Mouse (Mus musculus): ENCODE data around the gene Nr4a1. TPM values are rescaled to one million over a fixed set of nuclear protein-coding genes. Genes with fewer than 3 reads are reported as not detected.
A peak's percentile ranks its signal among the peaks of the same experiment; 100 is the strongest.

Gene Nr4a1
- polyA plus RNA-seq, 1 experiment = 80.9 TPM

DNA sequence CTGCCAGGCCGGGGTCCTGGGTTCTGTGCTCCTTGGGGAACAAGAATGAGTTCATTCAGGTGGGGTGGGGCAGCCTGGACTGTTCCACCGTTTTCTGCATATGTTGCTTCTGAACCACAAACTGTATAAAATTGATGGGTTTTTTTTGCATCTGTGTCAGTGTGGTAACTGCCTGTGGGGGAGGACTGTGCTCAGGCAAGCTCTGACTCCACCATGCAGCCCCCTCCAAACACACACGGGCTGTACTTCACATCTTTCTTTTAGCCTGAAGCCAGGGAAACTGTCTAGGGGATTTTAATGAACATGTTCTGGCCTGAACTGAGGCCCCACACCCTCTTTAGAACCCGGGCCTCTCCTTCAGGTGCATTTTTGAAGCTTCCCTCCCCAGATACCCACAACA lies 21.5 kb upstream of the Nr4a1 start:
- no peak for DNase-seq (ENCODE audit: extremely low spot score in 1 of 2, low spot score in 1 of 2)

DNA sequence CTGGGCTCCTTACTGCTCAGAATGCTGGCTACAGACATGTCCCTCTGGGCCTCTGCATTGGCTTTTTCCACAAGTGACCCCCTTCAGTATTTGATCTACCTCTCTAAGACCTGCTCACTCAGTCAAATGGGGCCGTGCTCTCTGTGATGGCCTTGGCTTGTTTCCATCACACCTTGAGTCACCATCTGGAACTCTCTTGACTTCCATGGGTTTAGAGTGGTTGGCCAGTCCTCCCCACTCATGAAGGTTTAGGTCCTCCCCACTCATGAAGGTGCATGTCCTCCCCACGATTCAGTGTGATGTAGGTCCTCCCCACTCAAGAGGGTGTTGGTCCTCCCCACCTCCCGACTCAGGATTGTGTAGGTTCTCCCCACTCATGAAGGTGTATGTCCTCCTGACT lies 20.9 kb upstream of the Nr4a1 start:
- no peak for DNase-seq (ENCODE audit: extremely low spot score in 1 of 2, low spot score in 1 of 2)

DNA sequence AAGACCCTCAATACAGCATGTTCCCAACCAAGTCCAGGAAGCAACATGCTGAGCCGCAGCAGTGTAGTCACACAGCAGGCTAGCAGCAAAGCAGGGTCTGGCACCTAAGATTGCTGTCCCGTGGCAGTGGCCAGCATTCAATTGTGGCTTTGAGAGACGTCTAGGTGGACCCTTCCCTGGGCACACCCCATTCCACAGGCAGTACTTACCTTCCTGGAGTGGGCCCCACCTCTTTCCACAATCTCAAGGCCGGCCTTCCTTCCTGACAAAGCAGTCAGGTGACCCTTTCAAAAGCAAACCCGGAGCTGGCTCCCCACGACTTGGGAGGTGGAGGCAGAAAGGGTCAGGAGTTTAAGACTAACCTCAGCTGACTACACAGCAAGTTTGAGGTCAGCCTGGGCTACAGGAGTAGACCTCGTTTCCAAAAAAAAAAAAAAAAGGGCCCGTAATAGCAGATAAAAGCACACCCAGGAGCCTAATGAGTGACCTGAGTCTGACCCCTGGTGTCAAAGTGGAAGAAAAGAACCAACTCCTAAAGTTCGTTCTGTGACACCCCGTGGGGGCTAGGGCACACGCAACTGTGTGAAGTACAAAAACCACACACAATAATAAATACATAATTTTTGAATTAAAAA lies 20.3 kb upstream of the Nr4a1 start:
- no peak for DNase-seq (ENCODE audit: extremely low spot score in 1 of 2, low spot score in 1 of 2)

DNA sequence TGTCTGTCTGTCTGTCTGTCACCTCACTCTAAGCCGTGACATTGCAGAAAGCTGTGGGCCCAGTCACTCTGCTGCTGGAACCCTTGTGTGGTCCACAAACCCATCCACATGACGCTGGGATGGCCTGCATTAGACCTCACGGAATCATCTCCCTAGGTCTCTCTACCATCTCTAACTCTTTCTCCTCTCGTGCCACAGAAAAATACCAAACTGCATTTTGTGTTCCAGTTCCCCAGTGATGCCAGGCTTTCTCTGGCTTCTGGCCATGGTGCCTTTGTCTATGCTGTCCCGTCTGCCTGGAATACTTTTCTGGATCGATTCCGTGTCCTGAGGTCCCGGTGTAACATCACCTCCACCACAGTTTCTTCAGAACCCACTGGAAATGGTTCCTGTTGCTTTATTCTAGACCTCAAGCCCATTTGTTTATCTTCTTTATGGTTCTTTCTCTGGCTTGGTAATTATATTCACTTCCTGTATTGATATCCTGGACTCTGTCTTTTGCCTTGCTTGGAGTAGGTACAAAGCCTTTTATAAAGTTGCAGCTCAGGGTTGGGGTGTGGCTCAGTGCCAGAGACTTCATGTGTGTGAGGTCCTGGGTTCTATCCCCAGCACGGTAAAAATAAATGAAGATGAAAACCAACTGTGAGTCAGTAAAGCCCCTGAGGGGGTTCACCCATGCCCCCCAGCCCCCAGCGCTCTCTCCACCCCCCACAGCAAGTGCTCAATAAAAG lies 19.3 kb upstream of the Nr4a1 start:
- no peak for DNase-seq (ENCODE audit: extremely low spot score in 1 of 2, low spot score in 1 of 2)

DNA sequence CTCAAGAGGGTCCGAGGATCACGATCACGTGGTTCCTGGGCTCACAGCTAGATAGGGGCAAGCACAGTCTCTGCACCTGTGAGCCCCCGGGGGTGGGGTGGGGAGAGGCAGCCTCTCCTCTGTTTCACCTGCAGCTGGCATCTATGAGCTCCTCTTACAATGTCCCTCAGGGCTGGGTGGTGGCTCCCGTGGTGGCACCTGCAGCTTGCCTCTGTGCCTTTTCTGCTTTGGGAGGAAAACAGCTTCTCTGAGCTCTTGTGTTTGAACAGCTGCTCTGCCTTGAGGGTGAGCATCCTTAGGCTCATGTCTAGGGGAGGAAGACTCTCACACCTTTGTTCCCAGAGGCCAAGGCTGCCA lies 18.7 kb upstream of the Nr4a1 start:
- DNase-seq (ENCODE audit: extremely low spot score in 1 of 2, low spot score in 1 of 2) = no peak

DNA sequence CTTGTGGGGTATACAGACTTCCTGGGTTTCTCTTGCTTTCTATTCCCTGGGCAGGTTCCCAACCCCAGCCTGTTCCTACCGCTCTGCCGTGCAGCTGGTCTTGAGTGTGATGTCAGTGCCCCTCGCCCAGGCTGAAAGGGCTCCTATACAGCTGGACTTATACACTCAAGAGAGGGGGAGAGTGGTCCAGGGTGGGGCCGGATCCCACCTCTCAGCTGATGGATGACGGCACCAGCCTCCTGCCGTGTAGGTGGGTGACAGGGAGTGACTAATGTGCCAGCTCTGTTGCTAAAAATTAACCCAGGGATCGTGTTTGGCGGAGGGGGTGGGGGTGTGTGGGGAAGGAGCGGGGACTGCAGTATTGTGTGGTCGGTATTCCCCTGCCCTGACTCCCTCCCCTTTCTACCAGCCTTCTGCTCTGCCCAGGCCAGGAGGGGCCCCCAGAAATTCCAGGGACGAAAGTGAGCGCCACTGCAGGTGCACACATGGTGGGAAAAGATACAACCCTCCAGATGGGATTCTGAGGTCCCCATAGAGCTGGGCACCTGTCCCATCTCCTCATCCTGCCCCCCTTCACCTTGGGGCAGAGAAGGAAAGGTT lies 18.2 kb upstream of the Nr4a1 start:
- peak; percentile 73 to 83 for DNase-seq (ENCODE audit: extremely low spot score in 1 of 2, low spot score in 1 of 2)

DNA sequence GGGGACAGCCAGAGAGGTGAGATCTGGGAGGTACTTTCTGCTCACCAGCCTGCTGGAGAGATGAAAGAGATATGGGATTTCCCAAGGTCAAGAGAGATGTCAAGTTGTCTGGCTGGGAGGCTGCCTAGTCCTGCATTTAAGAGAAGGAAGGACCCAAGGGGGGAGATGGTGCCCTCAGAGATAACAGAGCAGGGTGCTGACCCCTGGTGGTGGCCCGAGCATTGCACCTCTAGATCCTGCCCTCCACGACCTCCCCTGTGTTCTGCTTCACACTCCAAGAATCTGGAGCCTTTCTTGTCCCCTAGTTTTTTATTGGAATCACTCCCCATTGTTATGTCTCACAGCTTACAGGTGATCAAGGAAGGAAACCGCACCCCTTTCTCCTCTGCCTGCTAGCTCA lies 17.2 kb upstream of the Nr4a1 start:
- DNase-seq (ENCODE audit: extremely low spot score in 1 of 2, low spot score in 1 of 2) = no peak

DNA sequence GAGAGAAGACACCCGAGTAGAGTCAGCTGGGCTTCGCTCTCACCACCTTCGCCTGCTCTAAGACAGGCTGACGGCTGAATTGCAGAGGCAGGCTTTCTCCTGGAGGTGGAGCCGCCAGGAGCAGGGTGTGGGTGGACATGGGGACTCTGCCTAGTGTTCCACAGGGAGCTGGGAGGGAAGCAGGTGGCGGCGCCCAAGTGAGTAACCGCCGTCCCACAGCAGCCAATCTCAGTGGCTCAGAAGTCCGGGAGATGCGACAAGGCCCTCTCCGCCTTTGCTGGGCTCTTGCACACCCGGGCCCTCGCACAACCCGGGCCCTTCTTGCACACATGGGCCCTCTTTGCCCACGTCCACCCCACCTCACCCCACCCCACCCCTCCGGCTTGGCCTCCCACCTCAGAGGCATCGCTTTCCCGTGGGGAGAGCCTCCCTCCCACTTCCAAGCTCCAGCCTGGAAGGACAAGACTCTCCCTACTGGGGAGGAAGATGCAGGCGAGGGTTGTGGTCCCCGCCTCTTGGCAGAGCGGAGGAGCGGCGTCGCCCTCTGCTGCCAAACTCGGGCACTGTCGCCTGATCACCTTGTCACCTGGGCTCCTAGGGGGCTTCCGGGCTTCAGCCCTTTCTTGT lies 15.1 kb upstream of the Nr4a1 start:
- peak; percentile 76 to 88 for DNase-seq (ENCODE audit: extremely low spot score in 1 of 2, low spot score in 1 of 2)

DNA sequence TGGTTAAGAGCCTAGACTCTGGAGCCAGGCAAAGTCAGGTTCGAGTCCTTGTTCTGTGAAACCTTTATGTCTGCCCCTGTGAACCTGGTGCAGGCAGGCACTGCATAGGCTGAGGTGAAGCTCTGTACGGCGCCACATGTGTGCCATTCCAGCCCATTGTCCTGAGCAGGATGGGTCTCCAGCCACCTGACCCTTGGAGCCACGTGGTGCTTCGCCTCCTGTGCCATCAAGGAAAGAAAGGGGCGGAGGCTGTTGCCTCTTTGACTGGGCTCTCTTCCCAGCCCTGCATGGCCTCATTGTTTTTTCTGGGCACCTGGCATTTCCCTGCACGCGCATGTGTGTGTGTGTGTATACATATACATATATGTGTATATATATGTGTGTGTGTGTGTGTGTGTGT lies 14.2 kb upstream of the Nr4a1 start:
- no peak for DNase-seq (ENCODE audit: extremely low spot score in 1 of 2, low spot score in 1 of 2)

DNA sequence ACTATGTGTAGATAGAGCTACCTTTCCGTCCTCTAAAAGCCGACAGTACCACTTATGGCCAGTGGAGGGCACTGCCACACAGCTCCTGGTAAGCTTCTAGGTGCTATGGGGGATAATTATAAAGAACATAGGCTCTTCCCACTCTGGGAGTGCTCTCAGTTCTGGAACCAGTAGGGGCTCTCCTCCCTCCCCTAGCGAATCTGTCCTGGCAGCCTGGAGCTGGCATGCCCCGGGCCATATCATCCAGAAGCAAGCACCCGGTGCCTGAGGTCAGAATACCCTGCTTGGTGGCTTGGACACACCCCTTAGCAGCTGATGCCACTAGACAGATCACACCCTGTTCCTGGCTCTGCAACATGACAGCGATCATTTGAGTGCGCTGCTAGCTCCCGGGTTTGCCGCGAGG lies 13.3 kb upstream of the Nr4a1 start:
- peak; percentile 90 to 99 for DNase-seq (ENCODE audit: extremely low spot score in 1 of 2, low spot score in 1 of 2)

DNA sequence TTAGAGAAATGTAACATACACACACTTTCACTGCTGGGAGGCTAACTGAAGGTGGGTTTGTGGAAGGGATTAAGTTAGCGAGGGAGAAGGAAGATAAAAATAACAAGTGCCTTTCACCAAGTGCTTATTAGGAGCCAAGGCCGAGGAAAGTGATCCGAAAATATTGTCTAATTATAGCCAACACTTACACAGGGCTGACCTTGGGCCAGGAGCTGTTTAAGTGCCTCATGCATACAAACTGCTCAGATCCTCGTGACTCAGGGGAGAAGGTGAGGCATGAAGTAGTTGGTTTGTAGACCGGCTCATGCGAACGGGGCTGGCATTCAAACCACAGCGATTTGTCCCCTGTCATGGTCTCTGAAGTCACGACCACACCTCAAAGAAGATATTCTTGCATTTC lies 12.8 kb upstream of the Nr4a1 start:
- DNase-seq (ENCODE audit: extremely low spot score in 1 of 2, low spot score in 1 of 2) = no peak

DNA sequence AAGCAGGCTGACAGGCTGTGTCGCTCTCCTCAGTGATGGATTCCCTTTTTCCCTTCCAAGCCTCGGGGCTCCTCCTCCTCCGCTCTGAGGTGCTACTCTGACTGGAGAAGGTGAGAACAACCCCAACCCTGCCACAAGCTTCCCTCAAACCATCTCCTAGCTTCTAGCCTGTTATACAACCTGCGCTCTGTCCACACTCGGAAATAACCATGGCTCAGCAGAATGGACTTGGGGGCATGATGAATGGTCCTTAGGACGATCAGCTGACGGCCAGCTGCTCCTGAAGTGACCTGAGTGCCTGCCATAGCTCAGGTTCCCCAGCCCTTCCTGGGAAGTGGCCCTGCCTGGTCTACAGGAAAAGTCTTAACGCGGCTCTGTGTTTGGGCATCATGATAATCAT lies 12.2 kb upstream of the Nr4a1 start:
- no peak for DNase-seq (ENCODE audit: extremely low spot score in 1 of 2, low spot score in 1 of 2)

DNA sequence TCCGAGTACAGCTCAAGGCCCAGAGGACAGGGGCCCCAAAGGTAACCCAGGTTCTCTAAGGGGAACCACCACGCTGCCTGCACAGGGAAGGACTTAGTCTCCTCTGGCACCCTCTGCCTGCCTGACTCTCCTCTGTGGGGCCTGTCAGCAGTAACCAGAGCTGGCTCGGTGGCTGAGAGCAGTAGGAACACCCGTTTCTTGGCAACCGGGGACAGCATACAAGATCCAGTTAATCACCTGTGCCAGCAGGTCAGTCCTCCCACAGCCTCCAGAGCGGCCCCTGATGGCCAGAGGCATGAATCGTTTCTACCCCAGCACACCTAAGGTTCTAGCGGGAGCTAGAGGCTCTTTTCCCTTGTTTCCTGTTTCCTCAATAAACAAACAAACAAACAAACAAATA lies 11.4 kb upstream of the Nr4a1 start:
- no peak for DNase-seq (ENCODE audit: extremely low spot score in 1 of 2, low spot score in 1 of 2)

DNA sequence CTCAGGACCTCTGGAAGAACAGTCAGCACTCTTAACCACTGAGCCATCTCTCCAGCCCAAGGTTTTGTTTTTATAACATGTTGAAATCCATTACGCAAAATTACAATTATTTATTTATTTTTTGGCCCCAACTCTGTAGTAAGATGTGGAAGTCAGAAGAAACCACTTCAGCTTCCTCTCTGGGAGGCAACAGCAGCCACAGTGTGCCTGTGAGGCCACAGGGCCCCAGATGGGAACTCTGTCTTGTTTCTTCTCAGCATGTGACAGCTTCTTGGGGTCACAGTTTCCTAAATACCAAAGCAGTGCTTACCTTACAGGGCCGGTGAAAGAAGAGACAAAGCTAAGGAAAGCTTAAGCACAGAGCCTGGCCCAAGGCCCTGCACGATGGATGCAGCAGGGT lies 10.1 kb upstream of the Nr4a1 start:
- no peak for DNase-seq (ENCODE audit: extremely low spot score in 1 of 2, low spot score in 1 of 2)

DNA sequence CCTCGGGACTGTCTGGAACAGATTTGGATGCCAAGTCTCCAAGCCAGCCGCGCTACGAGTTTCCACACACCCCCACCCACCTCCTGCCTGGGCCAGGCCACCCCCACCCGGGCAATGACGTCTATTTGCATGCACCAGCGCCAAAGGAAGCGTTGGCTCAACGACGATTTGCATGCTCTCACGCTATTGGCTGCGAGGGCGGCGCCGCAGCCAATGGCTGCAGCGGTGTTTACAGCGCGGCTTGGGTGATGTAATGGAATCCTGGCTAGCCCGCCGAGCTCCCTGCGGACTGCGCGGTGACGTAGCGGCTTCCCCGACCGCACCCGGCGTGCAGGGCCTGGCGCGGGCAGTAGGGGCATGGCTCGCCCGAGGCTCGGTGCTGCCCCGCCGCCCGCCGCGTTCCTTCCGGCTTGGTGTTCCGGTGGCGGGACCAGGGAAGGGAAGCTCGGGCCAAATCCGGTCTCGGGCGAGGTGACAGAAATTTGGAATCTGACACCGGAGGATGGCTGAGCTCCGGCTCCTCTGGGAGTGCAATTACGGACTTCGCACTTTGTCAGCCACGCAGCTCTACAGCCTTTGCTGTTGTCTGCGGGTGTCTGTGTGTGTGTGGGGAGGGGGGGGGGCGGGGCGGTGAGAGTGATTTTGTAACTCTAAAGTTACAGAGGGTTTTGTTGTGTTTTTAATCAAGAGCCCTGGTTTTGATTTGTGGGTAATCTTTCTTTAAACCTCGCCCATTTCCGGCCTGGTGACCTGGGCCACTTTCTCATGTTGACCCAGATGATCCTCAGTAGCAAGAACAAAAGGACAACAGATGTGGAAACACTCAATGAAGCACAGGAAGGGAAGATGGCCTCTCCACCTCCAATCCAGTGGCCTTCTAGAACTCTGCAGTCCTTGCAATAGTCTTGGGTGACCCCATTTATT lies 7.6 kb upstream of the Nr4a1 start:
- DNase-seq (ENCODE audit: extremely low spot score in 1 of 2, low spot score in 1 of 2) = peak; percentile 94 to 97

DNA sequence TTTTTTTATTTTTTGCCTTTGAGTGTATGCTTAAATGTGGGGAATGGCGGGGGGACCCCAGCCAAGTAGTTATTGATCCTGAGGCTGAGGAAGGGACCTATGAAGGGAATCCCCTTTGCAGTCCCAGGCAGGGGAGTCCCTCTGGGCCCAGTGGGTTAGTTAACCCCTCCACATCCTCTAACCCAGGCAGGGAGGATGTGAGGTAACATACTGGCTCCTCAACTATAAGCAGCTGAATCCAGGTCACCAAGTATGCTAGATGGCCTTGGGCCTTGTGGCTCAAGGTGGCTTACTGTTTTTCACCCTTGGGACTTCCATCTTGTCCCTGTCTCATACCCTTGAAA lies 6.9 kb upstream of the Nr4a1 start:
- no peak for DNase-seq (ENCODE audit: extremely low spot score in 1 of 2, low spot score in 1 of 2)

DNA sequence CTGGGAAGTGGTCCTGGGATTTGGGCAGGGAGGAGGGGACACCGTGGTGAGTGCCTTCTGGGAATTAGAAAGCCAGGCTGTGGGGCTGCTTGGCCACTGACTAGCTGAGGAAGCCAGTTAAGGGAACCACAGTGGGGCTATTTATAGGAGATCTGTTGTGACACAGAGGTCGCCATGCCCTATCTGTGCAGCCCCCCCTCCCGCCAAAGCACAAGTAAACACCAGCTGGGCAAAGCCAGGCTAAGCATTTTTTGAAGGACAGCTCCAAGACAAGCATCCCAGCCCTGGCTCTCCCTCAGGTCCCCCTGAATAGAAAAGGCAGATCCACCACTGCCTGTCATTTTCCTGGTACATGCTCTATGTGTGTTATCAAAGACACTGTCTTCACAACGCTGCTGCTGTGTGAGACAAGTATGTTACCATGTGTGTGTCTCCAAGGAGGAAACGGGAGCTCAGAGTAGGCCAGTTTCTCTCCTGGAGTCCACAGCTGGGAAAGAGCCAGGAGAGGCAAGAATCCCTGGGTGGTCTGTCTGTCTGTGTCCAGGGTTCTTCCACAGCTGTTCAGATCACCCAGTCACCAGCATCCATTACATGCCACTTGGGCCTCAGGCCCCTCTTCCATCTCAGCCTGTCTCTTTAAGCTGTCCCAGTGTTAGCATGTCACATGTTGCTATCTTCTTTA lies 5.9 kb upstream of the Nr4a1 start:
- no peak for DNase-seq (ENCODE audit: extremely low spot score in 1 of 2, low spot score in 1 of 2)

DNA sequence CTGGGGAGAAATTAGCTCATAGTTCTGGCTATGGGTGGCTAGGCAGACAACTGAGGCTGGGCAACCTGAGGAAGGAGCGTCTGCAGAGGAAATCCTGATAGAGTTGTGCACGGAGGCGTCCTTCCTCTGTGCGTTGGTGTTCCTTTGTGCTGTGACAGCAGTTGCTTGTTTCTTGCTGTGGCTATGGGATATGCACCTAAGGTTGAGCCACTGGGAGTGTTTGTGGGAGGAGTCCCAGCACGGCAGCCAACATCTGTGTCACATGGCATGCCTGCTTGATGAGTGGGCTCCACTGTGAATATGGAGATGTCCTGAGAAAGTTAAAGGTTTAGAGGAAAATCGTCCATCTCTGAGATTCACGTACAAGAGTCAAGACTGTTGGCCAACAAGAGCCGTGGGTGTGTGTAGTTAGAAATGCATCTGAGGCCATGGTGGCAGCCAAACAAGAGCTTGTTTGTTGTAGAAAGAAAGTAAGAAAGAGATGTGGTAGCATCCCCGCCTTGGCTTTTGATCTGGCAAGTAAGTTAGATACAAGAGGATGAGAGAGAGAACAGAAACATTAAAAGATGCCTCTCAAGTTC lies 3.8 kb upstream of the Nr4a1 start:
- DNase-seq (ENCODE audit: extremely low spot score in 1 of 2, low spot score in 1 of 2) = no peak

DNA sequence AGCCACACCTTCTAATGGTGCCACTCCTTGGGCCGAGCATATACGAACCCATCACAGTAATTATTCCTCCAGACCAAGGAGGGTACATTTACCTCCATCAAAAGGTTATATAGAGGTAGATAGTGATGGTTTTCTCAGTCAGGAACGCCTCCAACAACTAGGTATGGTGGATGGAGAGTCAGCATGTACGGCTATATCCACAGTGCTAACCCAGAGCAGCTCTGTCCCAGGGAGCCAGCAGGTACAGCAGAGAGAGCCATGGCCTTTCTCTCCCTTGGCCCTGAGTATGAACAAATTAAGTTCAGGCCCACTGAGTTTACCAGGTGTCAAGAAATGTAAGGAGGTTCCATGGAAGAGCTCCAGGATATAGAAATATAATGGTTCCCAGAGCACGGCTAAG lies 2.1 kb upstream of the Nr4a1 start:
- DNase-seq (ENCODE audit: extremely low spot score in 1 of 2, low spot score in 1 of 2) = no peak

DNA sequence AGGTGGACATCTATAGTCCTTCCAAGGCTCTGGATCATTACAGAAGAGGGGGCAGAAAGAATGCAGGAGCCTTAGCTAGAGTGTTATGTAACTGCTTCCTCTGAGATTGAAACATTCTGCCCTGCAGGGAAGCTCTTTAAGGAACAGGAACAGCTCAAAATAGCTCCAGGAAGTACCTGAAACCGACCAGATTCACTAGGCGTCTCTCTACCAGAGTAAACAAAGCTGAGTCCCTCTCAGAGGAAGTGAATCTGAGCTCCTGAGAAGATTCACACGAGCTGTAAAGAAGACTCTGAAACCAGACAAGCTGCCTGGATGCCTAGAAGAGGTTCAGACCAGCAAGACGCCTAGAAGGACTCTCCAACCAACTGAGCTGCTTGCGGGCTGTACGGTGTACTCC lies 1.5 kb upstream of the Nr4a1 start:
- no peak for DNase-seq (ENCODE audit: extremely low spot score in 1 of 2, low spot score in 1 of 2)
